Mouse (Mus musculus): Measurements from ENCODE around the gene Yif1b. TPM values are rescaled to one million over a fixed set of nuclear protein-coding genes. Genes with fewer than 3 reads are reported as not detected.

Yif1b gene
- total RNA-seq, 2 experiments from 2014 or later = 66.3 to 69.2 TPM

DNA sequence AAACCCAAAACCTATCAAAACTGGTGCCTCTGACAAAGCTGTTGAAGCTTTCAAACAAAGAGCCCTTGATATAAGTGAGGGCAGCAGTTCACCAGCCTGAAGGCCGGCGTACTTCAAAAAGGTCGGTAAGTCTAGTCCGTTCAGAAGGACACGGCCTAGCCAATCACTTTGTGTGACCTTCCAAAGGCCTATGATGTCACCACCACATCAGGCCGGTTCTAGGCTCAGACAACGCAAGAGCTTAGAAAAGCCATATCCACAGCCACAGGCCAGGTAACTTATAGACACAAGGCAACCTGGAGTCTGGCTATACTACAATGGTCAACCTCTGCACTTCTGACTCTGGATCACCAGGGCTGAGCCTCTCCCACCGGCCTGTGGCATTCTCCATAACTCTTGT, 41.8 kb downstream of the Yif1b start:
- no peak for DNase-seq

DNA sequence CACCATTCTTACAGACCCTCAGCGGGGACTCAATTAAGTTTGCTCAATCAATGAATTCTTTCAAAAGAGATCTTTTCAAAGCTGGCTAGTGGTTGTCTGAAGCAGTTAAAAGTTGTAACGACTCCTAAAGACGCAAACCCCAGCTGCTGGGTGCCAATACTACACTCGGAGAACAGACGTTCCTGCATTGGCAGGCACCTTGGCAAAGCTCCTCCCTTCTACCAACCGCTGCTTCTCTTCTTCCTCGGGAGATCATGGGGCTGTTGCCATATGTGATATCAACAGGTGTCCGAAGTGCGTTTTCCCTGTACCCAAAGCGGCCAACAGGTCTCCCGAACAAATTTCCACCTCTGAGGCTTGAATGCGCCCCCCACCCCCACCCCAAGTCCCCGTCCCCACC, 42.7 kb downstream of the Yif1b start:
- DNase-seq = no peak

DNA sequence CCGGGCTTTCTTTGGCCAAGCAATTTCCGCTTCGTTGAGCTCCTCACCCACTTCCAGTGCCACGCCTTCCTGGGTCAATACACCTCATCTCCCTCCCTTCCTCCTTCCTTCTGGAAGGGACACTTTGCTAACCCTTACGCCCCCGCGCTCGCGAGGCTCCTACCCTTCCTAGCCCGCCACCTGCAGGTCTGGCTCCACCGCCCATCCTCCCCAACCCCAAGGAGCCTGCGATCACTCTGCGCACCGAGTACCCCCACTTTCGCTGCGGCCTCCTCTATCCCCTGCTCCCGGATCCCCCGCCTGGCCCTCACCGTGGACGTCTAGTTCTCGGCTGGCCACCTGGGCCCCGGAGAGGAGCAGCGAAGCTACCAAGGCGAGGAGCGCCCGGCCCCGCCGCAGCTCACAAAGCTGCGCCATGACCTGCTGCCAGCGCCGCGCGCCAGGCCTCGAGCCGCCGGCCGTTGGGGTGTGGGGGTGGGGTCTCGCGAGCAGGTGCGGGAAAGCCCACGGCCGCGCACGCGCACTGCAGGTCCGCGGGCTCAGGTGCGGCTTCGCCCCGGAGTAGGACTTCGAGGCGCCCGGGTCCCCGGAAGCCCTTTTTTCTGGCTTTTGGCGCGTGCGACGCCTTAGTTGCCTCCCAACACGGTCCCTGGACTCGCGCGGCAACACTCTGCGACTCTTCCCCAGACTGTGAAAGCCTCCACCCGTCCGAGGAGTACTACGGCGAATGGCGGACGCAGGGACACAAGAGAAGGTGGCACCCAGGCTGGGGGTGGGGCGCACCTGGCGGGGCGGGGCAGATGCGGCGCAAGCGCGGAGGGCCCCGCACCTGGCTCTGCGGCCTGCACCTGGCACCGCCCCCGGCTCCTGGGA, 43.3 kb downstream of the Yif1b start, which contains the start of gene Spint2:
Gene Spint2, minus strand, starts transcription at position 712 of the 873 bp plus-strand sequence.
- DNase-seq = peak; percentile 56 to 62

DNA sequence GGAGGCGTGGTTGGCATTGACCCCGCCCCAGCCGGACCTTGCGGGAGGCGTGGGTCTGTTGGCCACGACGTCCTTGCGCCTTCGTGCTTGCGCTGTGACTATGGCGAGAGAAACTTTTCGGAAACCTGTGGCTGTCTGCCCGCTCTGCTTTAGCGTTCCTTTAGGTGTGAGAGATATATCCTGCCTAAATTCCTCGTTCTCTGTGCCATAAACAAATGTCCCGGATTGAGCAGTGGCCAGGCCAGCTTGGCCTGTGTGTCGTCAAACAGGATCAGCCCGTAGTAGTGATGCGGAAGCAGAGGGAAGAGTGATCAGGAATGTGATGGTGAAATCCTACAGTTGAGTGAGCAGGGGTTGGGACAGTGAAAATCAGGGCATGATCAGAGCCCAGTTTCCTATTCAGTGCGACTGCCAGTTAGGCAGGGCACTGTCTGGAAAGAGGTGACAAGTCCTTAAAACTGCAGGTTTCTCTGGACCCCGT, 44.0 kb downstream of the Yif1b start:
- DNase-seq = no peak

DNA sequence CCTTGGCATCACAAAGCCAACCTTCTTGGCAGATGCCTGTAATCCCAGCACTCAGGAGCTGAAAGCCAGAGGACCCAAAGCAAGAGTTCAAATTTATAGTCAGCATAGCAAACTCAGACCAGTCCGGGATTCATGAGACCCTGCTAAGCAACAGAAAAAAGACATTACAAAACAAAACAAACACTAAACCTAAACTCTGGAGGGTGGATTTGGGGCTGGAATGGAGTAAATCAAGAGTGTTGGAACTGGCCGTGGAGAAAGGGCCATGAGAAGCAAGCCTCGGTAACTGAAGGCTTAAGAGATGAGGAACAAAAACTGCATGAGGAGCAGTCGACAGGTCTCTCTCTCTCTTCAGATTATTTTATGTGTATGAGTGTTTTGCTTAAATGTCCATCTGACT, 45.7 kb downstream of the Yif1b start:
- no peak for DNase-seq

DNA sequence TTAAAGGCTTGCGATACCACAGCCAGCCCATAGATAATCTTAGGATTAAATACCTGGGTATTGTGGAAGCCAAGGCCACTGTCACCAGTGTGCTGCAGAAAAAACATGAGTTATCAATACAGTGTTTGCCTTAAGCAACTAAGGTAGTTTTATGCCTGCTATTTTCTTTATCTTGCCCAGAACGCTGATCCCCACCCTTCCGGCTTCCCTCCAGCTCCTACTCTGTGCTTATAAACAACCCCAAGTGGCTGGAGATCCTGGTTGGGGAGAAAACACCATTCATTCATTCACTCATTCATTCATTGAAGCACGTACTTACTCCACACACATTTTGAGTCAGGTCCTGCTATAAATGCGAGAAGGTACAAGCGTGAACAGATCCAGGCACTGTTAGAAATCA, 46.4 kb downstream of the Yif1b start:
- DNase-seq = no peak

DNA sequence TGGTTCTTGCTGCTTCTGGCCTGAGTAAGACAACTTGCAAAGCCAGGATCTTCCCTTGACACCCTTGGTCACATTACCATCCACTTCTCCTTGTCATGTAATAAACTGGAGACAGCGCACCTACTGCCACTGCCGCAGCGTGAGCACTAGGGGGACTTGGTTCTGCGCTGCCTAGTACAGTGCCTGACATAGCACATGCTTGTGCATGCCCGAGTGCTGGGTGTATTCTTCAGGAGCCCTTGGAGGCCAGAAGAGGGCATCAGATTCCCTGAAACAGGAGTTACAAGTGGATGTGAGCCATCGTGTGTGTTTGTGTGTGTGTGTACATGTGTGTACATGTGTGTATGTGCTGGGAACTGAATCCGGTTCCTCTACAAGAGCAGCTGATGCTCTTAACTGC, 49.4 kb downstream of the Yif1b start:
- no peak for DNase-seq

DNA sequence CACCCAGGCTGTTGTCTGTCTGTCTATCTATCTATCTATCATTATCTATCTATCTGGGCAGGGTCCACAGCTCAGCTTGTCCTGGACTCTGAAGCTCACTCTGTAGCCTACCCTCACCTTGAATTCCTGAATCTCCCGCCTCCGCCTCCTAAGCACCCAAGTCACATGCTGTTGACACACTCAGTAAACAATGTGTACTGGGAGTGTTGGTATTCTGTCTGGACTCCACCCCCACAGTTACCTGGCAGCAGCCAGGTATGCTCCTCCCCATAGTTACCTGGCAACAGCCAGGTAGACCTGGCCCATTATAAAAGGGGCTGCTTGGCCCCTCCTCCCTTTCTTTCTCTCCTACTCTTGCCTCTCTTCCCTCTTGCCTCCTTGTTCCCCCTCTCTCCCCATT, 50.0 kb downstream of the Yif1b start:
- no peak for DNase-seq

DNA sequence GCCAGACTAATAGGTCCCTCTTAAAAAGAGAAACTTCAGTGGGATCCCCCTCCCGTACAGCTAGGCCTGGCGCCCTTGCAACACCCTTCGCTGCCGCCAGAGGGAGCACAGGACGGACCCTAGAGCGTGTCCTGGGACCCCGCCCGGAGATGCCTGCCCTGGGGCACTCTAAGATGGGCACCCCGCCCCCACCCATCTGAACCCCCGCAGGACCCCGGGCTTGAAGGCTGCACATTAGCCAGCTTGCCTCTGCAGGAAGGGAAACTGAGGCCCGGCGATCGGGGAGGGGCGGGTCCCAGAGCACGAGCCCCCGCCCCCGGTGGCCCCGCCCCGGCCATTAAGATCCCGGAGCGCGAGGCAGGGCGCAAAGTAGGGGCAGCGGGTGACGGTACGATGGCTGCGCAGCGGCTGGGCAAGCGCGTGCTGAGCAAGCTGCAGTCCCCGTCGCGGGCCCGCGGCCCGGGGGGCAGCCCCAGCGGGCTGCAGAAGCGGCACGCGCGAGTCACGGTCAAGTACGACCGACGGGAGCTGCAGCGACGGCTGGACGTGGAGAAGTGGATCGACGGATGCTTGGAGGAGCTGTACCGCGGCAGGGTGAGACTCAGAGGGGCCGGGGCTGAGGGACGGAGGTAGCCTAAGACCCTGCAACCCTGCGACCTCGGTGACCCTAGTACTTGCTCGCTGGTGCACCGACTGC, 51.0 kb downstream of the Yif1b start, which contains the start of gene Ppp1r14a:
Gene Ppp1r14a, plus strand, starts transcription at position 367 of the 697 bp plus-strand sequence.
- DNase-seq = peak; percentile 76 to 87

DNA sequence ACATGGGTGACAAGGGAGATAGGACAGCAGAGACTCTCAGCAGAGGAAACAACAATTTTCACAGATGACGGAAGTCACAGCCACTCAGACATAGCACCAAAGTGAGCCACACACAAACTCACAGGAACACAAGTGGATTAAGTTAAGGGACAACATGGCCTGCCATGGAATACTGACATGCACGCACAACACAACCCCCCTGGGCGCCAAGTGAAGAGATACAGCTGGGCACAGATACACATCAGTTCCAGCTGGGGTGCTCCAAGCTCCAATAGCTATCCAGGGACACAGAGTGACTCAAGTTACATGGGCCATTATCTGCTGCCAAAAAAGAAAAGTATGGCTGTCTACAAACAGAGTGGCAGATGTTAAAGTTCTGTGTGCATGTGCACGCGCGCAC, 51.7 kb downstream of the Yif1b start:
- no peak for DNase-seq

DNA sequence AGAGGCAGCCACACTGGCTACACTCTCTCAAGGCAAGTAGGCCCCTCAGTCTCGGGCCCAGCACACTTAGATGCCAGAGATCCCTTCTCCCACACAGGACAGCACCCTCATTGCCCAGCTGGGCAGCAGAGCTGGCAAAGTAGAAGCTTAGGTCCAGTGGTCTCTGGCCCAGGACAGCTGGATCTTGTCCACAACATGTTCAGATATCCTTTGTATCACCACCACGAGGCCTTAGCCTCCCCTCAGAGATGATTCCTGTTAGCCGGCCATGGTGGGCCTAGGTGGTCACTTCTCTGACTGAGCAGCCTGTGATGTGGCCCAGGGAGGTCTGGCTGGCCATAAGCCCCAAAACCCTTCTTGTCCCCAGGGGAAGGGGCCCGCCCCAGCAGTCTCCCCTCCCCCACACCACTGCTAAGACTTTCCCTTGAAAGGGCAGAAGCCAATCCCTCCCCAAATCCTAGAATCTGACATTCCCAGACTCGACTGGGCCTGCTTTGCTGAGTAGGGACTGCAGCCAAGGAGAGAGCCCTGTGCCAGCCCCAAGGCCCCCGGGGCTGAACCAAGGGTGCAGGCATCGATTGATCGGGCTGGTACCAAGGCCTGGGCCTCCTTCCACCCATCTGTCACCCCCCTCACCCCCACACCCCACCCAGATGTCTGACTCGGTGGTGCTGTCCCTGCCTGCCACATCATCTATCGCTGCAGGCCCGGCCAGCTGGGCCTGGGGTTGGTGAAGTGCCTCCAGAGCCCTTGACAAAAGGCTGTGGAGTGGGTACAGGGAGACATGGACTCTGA, 52.8 kb downstream of the Yif1b start:
- DNase-seq = no peak

DNA sequence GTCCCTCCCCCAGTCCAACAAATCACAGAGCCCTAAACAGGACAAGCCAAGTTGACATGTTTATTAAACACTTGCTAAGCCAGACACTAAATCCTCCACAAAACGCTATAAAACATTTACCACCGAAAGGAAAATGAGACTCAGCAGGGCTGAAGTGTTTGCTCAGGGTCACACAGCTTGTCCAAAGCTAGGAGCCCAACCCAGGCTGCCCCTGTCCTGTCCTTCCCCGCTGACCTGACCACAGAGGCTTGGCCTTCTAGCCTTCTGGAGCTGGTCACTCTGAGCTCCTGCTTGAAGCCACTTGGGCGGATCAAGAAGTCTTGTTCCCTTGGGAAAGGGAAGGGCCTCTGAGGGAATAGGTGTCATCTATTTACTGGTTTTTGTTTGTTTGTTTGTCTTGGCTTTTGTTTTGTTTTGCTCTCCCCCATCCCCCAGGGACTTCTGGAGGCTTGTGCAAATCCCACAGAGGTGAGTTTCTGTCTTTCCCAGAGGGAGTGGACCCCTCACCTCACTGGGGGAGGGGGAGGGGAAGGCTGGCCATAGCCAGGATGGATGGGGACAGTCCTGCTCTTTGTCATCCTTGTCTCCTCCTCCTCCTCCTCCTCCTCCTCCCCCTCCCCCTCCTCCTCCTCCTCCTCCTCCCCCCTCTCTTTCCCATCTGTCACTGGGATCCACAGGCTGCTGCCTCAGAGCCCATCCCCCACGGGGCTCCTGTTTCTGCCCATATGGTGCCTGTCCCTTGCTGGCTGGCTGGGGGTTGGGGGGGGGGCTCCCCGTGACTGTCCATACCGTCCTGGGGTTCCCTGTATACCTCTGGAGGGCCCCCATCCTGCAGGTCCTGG, 53.7 kb downstream of the Yif1b start:
- DNase-seq = no peak

DNA sequence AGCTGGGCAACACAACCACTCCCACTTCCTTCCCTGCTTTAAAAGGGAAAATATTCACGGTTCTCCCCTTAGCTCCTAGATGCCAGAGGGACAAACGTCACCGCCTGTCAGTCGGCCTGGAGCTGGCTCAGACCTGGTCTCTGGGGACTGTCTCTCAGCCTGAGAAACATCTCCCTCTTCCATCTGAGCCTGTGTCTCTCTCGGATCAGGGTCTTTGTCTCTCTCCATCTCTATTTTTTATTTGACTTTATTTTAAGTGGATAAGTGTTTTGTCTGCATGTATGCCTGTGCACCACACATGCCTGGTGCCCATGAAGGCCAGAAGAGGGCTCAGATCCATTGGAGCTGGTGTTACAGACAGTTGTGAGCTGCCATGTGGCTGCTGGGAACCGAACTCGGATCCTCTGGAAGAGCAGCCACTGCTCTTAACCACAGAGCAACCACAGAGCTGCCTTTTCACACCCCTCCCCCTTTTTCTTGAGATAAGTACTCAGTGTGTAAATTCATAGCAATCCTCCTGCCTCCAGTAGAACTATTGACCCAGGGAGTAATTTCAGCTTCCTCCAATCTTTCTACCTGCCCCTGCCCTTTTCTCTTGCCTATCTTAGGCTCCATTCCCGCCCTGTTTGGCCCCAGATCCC, 54.4 kb downstream of the Yif1b start:
- peak; percentile 66 to 82 for DNase-seq

DNA sequence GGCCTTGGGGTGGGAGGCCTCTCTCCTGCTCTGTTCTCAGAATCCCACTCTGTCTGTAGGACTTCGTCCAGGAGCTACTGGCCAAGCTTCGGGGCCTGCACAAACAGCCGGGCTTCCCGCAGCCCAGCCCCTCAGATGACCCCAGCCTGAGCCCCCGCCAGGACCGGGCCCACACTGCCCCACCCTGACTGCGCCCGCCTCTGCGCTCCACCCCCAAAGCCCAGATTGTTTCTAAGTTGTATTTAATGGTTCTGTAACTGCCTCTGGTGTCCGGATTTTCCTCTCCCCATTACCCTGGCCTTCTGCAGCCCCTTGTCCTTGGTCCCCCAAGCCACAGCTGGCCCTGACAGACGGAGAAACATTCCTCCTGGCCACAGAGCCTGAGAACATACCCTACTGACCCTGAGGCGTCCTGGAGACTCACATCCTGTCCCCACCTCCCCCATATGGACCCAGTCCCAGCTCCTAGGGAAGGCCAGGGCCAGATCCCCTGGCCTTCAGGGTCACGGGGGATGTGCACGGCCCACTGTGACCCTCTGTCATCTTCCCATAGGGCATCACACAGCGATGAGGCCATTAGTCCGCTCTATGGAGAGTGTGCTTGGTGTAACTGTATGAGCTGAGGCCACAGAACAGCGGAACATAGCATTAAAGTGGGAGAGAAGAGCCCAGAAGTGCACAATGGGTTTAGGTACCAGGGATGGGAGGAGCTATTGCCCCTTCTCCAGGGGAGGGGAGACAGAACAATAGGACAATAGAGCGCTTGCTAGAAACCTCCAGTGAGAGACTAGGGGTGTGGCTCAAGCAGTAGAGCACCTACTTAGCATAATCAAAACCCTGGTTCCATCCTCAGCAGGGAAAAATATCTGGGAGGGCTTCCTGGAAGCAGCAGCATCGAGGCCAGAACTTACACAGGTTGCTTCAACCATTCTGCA, 55.3 kb downstream of the Yif1b start:
- DNase-seq = peak; percentile 67 to 69

DNA sequence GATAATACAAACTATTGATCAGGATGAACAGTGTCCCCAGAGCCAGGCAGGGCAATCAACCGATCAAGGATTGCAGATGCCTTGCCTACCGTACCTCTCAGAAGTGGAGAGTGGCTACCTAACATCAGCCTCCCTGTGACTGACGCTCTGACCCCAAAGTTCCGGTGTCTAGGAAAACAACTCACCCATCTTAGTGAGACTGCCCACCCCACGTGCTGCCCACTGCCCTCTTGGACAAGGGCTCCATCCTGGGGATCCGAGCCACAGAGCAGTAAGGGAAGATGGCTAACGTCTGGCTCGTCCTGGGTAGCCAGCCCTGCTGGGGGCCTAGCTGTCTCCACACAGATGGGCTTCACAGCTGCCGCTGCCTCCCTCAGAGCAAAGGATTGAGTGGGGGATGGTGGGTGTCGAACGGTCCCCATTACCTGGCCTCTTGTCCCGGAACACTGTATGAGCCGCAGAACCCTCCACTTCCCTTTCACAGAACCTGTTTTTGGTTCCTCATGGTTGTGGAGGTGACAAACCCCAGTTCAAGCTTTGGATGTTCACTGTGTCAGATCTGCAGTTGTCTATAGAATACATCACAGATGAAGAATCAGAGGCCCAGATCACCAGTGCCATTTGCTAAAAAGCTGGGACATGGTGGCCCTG, 56.1 kb downstream of the Yif1b start:
- no peak for DNase-seq

DNA sequence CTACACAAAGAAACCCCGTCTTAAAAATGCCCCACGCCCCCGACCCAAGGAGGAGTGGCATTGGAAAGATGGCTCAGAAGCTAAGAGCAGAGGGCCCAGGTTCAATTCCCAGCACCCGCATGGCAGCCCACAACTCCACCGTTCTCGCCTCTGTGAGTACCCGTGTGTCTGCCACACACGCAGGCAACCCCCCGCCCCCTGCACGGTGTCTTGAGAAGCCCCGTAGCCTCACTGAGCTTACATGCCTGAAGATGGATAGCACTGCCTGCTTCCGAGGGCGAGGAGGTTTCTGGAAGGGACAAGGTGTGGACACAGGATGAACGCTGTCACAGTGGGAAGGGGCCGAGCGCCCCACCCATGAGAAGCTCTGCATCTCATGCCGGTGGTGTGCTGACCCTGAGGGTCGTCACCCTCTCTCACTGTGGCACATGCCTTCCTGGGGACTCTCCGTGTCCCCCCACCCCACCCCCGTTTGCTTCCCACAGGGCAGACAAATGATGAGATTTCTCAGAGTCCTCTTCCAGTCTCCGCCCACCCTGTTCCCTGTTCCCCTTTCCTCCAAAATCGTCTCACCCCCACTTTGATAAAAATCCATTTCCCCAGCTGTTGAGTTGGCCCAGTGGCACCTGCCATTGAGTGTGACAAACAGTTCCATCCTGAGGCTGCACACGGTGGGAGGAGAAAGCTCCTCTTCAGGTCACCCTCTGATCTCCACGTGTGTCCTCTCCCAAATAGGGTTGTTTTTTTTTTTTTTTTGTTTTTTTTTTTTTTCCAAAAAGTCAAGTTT, 57.9 kb downstream of the Yif1b start:
- no peak for DNase-seq

DNA sequence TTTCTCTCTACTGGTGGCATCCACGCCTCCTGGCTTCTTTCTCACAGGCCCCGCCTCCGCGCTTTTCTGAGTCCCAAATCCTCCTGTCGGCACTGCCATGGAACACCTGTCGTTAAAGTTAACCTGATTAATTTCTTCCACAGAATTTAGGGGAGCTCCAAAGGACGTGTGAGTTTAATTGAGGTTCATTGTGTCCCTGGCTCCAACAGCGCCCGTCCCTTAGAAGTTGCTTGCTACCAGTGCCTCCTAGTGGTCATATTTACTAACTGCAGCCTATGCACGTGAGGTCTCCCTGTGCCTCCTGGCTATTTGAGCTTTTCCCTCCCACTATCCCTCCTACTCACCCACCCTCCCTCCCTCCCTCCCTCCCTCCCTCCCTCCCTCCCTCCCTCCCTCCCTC, 58.9 kb downstream of the Yif1b start:
- DNase-seq = peak; percentile 78 to 80
